Mouse (Mus musculus) heart, embryonic 10.5 days (tissue): Measurements from ENCODE around the gene Rbpj. TPM values are rescaled to one million over a fixed set of nuclear protein-coding genes. Genes with fewer than 3 reads are reported as not detected.

Source experiments
- DNase-seq: peaks from one replicate; pipeline ENCODE4 v3.0.0-alpha.2; 2017; ENCODE audit warnings: low spot score
- H3K27ac ChIP-seq: fragments of 300-500 bp; sonication (generic); 2 replicates; pipeline ENCODE4 v1.5.1; 2016; ENCODE audit warnings: mild to moderate bottlenecking
- H3K27me3 ChIP-seq: fragments of 300-500 bp; sonication (generic); 2 replicates; pipeline ENCODE4 v1.6.1; 2016; ENCODE audit warnings: mild to moderate bottlenecking; ENCODE audit not compliant: poor library complexity, insufficient read depth, severe bottlenecking
- H3K36me3 ChIP-seq: fragments of 300-500 bp; sonication (generic); 2 replicates; pipeline ENCODE4 v1.6.1; 2016; ENCODE audit warnings: mild to moderate bottlenecking, moderate library complexity
- H3K4me1 ChIP-seq: fragments of 300-500 bp; sonication (generic); 2 replicates; pipeline ENCODE4 v1.6.1; 2016; ENCODE audit warnings: mild to moderate bottlenecking
- H3K4me3 ChIP-seq: fragments of 300-500 bp; sonication (generic); 2 replicates; pipeline ENCODE4 v1.5.1; 2016; ENCODE audit warnings: mild to moderate bottlenecking, moderate library complexity
- H3K9me3 ChIP-seq: fragments of 300-500 bp; sonication (generic); 2 replicates; pipeline ENCODE4 v1.6.1; 2016; ENCODE audit warnings: mild to moderate bottlenecking, moderate library complexity
- WGBS: fragments of 180-500 bp; shearing (Covaris S2); methylation state at CpG from one replicate; pipeline ENCODE4 v1.1.7; 2016; 5-methylcytosine and 5-hydroxymethylcytosine counted together
- polyA plus RNA-seq: library from polyadenylated mRNA; unstranded; fragments of >200 nt; fragmentation: Nextera tagmentation; extraction: Ambion mirVana; gene quantifications from 2 replicates; pipeline ENCODE4 v1.2.1, GENCODE M21; 2016

Rbpj gene
- polyA plus RNA-seq, 1 experiment from 2014 or later = 24.6 TPM

- Histone ChIP-seq H3K27ac (no peak overlapping the region), H3K27me3 (peaks cover 5% of the 10 kb centered on the region; the same call in 1 of the 2 replicates), H3K4me3 (no peak overlapping the region), H3K36me3 (no peaks in the 10 kb centered on the region), H3K9me3 (no peaks in the 10 kb centered on the region), H3K4me1 (peaks cover 12% of the 10 kb centered on the region)
- no peak for DNase-seq
- WGBS = 82% methylated on average over 2 of the region's 2 CpGs
Measured at GRCm38 (mm10) chr5:53686379-53686778, 220.4 kb downstream of the Rbpj start.

- peaks cover 14% of the 10 kb centered on the region for H3K4me1 ChIP-seq
- peaks cover 5% of the 10 kb centered on the region; the same call in 1 of the 2 replicates for H3K27me3 ChIP-seq
- no peak for DNase-seq
- 81% methylated on average over 7 of the region's 7 CpGs for WGBS
- H3K36me3 ChIP-seq = no peaks in the 10 kb centered on the region
- H3K9me3 ChIP-seq = no peaks in the 10 kb centered on the region
- H3K4me3 ChIP-seq = no peak overlapping the region
- no peak overlapping the region for H3K27ac ChIP-seq
Measured at GRCm38 (mm10) chr5:53688326-53688725, 222.4 kb downstream of the Rbpj start.

GRCm38 (mm10) chr5:53691577-53691976 is 225.6 kb downstream of the Rbpj start:
- H3K4me3 ChIP-seq = no peak overlapping the region
- H3K36me3 ChIP-seq = no peaks in the 10 kb centered on the region
- H3K27ac ChIP-seq = no peak overlapping the region
- no peak for DNase-seq
- H3K9me3 ChIP-seq = no peaks in the 10 kb centered on the region
- H3K27me3 ChIP-seq = peaks cover 5% of the 10 kb centered on the region; the same call in 1 of the 2 replicates
- 0 out of 2 replicates have a peak, but pooled peaks cover 8% of the 10 kb centered on the region for H3K4me1 ChIP-seq
- WGBS = 49% methylated on average over 3 of the region's 3 CpGs

GRCm38 (mm10) chr5:53692100-53692499 is 226.1 kb downstream of the Rbpj start:
- WGBS = 71% methylated on average over 8 of the region's 8 CpGs
- Histone ChIP-seq H3K4me1 (0 out of 2 replicates have a peak, but pooled peaks cover 8% of the 10 kb centered on the region), H3K27me3 (peaks cover 4% of the 10 kb centered on the region; the same call in 1 of the 2 replicates), H3K27ac (no peak overlapping the region), H3K9me3 (no peaks in the 10 kb centered on the region), H3K36me3 (no peaks in the 10 kb centered on the region), H3K4me3 (no peak overlapping the region)
- DNase-seq = no peak

GRCm38 (mm10) chr5:53692662-53693061 is 226.7 kb downstream of the Rbpj start:
- H3K4me1 ChIP-seq = 0 out of 2 replicates have a peak, but pooled peaks cover 8% of the 10 kb centered on the region
- H3K27me3 ChIP-seq = no peaks in the 10 kb centered on the region
- WGBS = 91% methylated on average over 1 of the region's 1 CpGs
- H3K4me3 ChIP-seq = no peak overlapping the region
- no peaks in the 10 kb centered on the region for H3K9me3 ChIP-seq
- no peaks in the 10 kb centered on the region for H3K36me3 ChIP-seq
- no peak overlapping the region for H3K27ac ChIP-seq
- no peak for DNase-seq

GRCm38 (mm10) chr5:53696701-53697100 is 230.7 kb downstream of the Rbpj start:
- H3K9me3 ChIP-seq = no peaks in the 10 kb centered on the region
- 0 out of 2 replicates have a peak, but pooled peaks cover 2% of the 10 kb centered on the region for H3K4me1 ChIP-seq
- WGBS = 81% methylated on average over 3 of the region's 3 CpGs
- H3K27ac ChIP-seq = no peak overlapping the region
- no peaks in the 10 kb centered on the region for H3K36me3 ChIP-seq
- no peaks in the 10 kb centered on the region for H3K27me3 ChIP-seq
- no peak for DNase-seq
- H3K4me3 ChIP-seq = no peak overlapping the region

GRCm38 (mm10) chr5:53697794-53698193 is 231.8 kb downstream of the Rbpj start:
- Histone ChIP-seq H3K4me1 (no peaks in the 10 kb centered on the region), H3K27ac (no peak overlapping the region), H3K9me3 (no peaks in the 10 kb centered on the region), H3K36me3 (no peaks in the 10 kb centered on the region), H3K27me3 (no peaks in the 10 kb centered on the region), H3K4me3 (no peak overlapping the region)
- no peak for DNase-seq
- 73% methylated on average over 9 of the region's 9 CpGs for WGBS

- DNase-seq = no peak
- no peak overlapping the region for H3K4me3 ChIP-seq
- 0 out of 2 replicates have a peak, but pooled peaks cover 4% of the 10 kb centered on the region for H3K4me1 ChIP-seq
- H3K27me3 ChIP-seq = no peaks in the 10 kb centered on the region
- 81% methylated on average over 14 of the region's 14 CpGs for WGBS
- no peak overlapping the region for H3K27ac ChIP-seq
- H3K36me3 ChIP-seq = no peaks in the 10 kb centered on the region
- H3K9me3 ChIP-seq = no peaks in the 10 kb centered on the region
Measured at GRCm38 (mm10) chr5:53702686-53703085, 236.7 kb downstream of the Rbpj start.

Other genes with a start within 250 kb of the Rbpj start
- gene Smim20, start 199.1 kb upstream of the Rbpj start, polyA plus RNA-seq = 104 and 164 TPM in 2 replicates
- 0.09 and 0.28 TPM in 2 replicates for gene Cckar, start 241.6 kb downstream of the Rbpj start, polyA plus RNA-seq